Mouse (Mus musculus): Measurements from ENCODE around the gene Ism1. TPM values are rescaled to one million over a fixed set of nuclear protein-coding genes. Genes with fewer than 3 reads are reported as not detected.

Gene Ism1
- polyA plus RNA-seq, 1 experiment from 2014 or later = 0.79 TPM

Other genes starting within 250 kb of the Ism1 start
- gene Sptlc3, start 184.3 kb upstream of the Ism1 start, polyA plus RNA-seq (2014; fragmentation: Nextera tagmentation; extraction: Ambion mirVana) = 0.14 and 0.29 TPM in 2 replicates

All from hindbrain, embryonic 11.5 days (tissue).